9 mouse cellular contexts compared by ENCODE assay signal in genomic region chrX:114473782-114474731, GRCm38 (mm10). TPM values are rescaled to one million over a fixed set of nuclear protein-coding genes. Genes with fewer than 3 reads are reported as not detected.
DNase-seq lines count a peak whose midpoint lies in the region; ATAC-seq and TF ChIP-seq lines count a peak whose summit lies in the region.
"Had no signal": no experiment of that assay in that cellular context is flagged by ENCODE, and none has a peak within 500 bp of the region (broad histone marks: within the 10 kb centered on the region; RNA-seq: fewer than 3 reads in every experiment).

Gene Klhl4, plus strand, starts transcription at chrX:114474333.

- TF ChIP-seq CTCF in gastrocnemius, adult 2 months (IDR thresholded peaks at IDR 0.05) = no peak

- intact Hi-C loops in gastrocnemius, adult 2 months (cut with DNase I) = no loop called here
- intact Hi-C loops in gastrocnemius, postnatal 36 days (cut with DNase I) = no loop called here

- WGBS in forebrain, embryonic 13.5 days = 34% methylated on average over 14 of the region's 14 CpGs
- 37% methylated on average over 14 of the region's 14 CpGs for WGBS in hindbrain, embryonic 11.5 days
- 31% methylated on average over 14 of the region's 14 CpGs for WGBS in stomach, embryonic 14.5 days

- no peaks in the 10 kb centered on the region for H3K36me3 ChIP-seq in forebrain, embryonic 13.5 days (ENCODE audit: poor library complexity, severe bottlenecking)
- H3K36me3 ChIP-seq in hindbrain, embryonic 11.5 days (ENCODE audit: control insufficient read depth, insufficient read depth, low read length) = no peaks in the 10 kb centered on the region
- H3K36me3 ChIP-seq in stomach, embryonic 14.5 days (ENCODE audit: control insufficient read depth, insufficient read depth, low read length) = no peaks in the 10 kb centered on the region

- H3K27ac ChIP-seq in gastrocnemius, adult 2 months = peak within 1 kb of the TSS; percentile 56
- H3K27ac ChIP-seq in forebrain, embryonic 13.5 days = no peak within 1 kb of the TSS
- no peak within 1 kb of the TSS for H3K27ac ChIP-seq in hindbrain, embryonic 11.5 days (ENCODE audit: low read depth, low read length)
- H3K27ac ChIP-seq in stomach, embryonic 14.5 days (ENCODE audit: low read length) = peak within 1 kb of the TSS; percentile 15; the same call in 1 of the 2 replicates
- H3K27ac ChIP-seq: macrophage had no signal

- H3K4me1 ChIP-seq in forebrain, embryonic 13.5 days = no peaks in the 10 kb centered on the region
- H3K4me1 ChIP-seq in hindbrain, embryonic 11.5 days (replicated peaks; ENCODE audit: control insufficient read depth, insufficient read depth, low read length) = no peaks in the 10 kb centered on the region
- no peaks in the 10 kb centered on the region for H3K4me1 ChIP-seq in stomach, embryonic 14.5 days (ENCODE audit: control insufficient read depth, insufficient read depth, low read length)

- peak within 1 kb of the TSS; percentile 50 for H3K4me2 ChIP-seq in forebrain, embryonic 13.5 days
- peak within 1 kb of the TSS; percentile 19; the same call in 1 of the 2 replicates for H3K4me2 ChIP-seq in hindbrain, embryonic 11.5 days (replicated peaks; ENCODE audit: low read depth, low read length)
- peak within 1 kb of the TSS; percentile 30 for H3K4me2 ChIP-seq in stomach, embryonic 14.5 days (replicated peaks; ENCODE audit: low read depth, low read length)

- peak; percentile 79 for ATAC-seq in forebrain, embryonic 13.5 days
- ATAC-seq in hindbrain, embryonic 11.5 days (ENCODE audit: low FRiP score) = peak; percentile 83
- peak; percentile 35 for ATAC-seq in megakaryocyte, adult 5-6 weeks (ENCODE audit: poor library complexity, severe bottlenecking)
- peak; percentile 61; the same call in 1 of the 2 replicates for ATAC-seq in stomach, embryonic 14.5 days (ENCODE audit: insufficient number of reproducible peaks, insufficient read depth, low FRiP score, low read depth)

- H3K9ac ChIP-seq in forebrain, embryonic 13.5 days = no peak within 1 kb of the TSS
- 0 out of 2 replicates have a peak within 1 kb of the TSS, but pooled peaks have one; percentile 19 for H3K9ac ChIP-seq in hindbrain, embryonic 11.5 days (ENCODE audit: low read depth, low read length)
- no peak within 1 kb of the TSS for H3K9ac ChIP-seq in stomach, embryonic 14.5 days (replicated peaks; ENCODE audit: low read depth, low read length)

- no peaks in the 10 kb centered on the region for H3K27me3 ChIP-seq in forebrain, embryonic 13.5 days
- no peaks in the 10 kb centered on the region for H3K27me3 ChIP-seq in hindbrain, embryonic 11.5 days (ENCODE audit: control insufficient read depth, insufficient read depth, low read length)
- H3K27me3 ChIP-seq in stomach, embryonic 14.5 days (ENCODE audit: control insufficient read depth, insufficient read depth, low read length) = no peaks in the 10 kb centered on the region

- H3K4me3 ChIP-seq in gastrocnemius, adult 2 months = peak within 1 kb of the TSS; percentile 63
- H3K4me3 ChIP-seq in forebrain, embryonic 13.5 days = peak within 1 kb of the TSS; percentile 30
- H3K4me3 ChIP-seq in hindbrain, embryonic 11.5 days (ENCODE audit: low read depth, low read length) = peak within 1 kb of the TSS; percentile 16
- peak within 1 kb of the TSS; percentile 16 for H3K4me3 ChIP-seq in stomach, embryonic 14.5 days (ENCODE audit: low read depth, low read length)

- no peaks in the 10 kb centered on the region for H3K9me3 ChIP-seq in forebrain, embryonic 13.5 days (replicated peaks)
- H3K9me3 ChIP-seq in hindbrain, embryonic 11.5 days (ENCODE audit: control insufficient read depth, low read length) = no peaks in the 10 kb centered on the region
- H3K9me3 ChIP-seq in stomach, embryonic 14.5 days (ENCODE audit: control insufficient read depth, low read depth, low read length) = no peaks in the 10 kb centered on the region

- DNase-seq in gastrocnemius, adult 2 months = no peak
- no peak for DNase-seq in gastrocnemius, postnatal 36 days
- DNase-seq in hindbrain, embryonic 11.5 days (ENCODE audit: low spot score) = peak; percentile 42
- peak; percentile 6 for DNase-seq in layer of hippocampus, adult 9-10 months (ENCODE audit: low spot score)
- no peak for DNase-seq in gastrocnemius, postnatal 10 days

RNA-seq across cellular contexts. Expression of gene Klhl4, which starts in this region (rescaled TPM):
- under 1 TPM; 0.64 to 0.67 TPM for total RNA-seq in gastrocnemius, adult 2 months (2021)
- total RNA-seq in gastrocnemius, postnatal 36 days (2021) = 1 to 10 TPM; 1.1 to 1.2 TPM
- polyA plus RNA-seq in forebrain, embryonic 13.5 days (2015; fragmentation: Nextera tagmentation; extraction: Ambion mirVana) = 2.4 and 3.2 TPM in 2 replicates
- 4.6 and 4.7 TPM in 2 replicates for polyA plus RNA-seq in hindbrain, embryonic 11.5 days (2014; fragmentation: Nextera tagmentation; extraction: Ambion mirVana)
- total RNA-seq in megakaryocyte, adult 5-6 weeks (2015) = 0.14 TPM in 1 of 2 replicates, not detected in the other
- total RNA-seq in megakaryocyte, adult 5-6 weeks (2017) = 0.15 and 0.45 TPM in 2 replicates
- 14.9 and 15.7 TPM in 2 replicates for polyA plus RNA-seq in stomach, embryonic 14.5 days (2014; fragmentation: Nextera tagmentation; extraction: Ambion mirVana)
- total RNA-seq in gastrocnemius, postnatal 10 days (2021) = 1 to 10 TPM; 5.1 to 5.5 TPM
- polyA plus RNA-seq: macrophage had no signal

Comparison
In these comparisons a context has a peak if more than half of its experiments do, and no peak if none do; other contexts are left out.
1. Peak in ATAC-seq in megakaryocyte, adult 5-6 weeks; RNA of the gene not detected or under 1 TPM.
2. DNase-seq: peak in hindbrain, embryonic 11.5 days (single experiment) and layer of hippocampus, adult 9-10 months (single experiment); none in gastrocnemius, adult 2 months (single experiment), gastrocnemius, postnatal 36 days (0 of 2) and gastrocnemius, postnatal 10 days (single experiment).
3. H3K27ac ChIP-seq: peak in gastrocnemius, adult 2 months (single experiment) and stomach, embryonic 14.5 days (single experiment); none in forebrain, embryonic 13.5 days (single experiment) and hindbrain, embryonic 11.5 days (single experiment).
4. Peak in every context shown above with its lines, with median percentiles within 50 percentile points of each other: H3K4me3 ChIP-seq, ATAC-seq and H3K4me2 ChIP-seq.